Mouse (Mus musculus) hindbrain, embryonic 13.5 days (tissue): Measurements from ENCODE around the gene Ergic1. TPM values are rescaled to one million over a fixed set of nuclear protein-coding genes. Genes with fewer than 3 reads are reported as not detected.

Experiments
- ATAC-seq: fragments of 200-750 bp; cut with Nextera tagmentation; 2 replicates; pipeline ENCODE4 v1.8.0; 2017; ENCODE audit warnings: moderate TSS enrichment; ENCODE audit not compliant: low FRiP score
- H3K27ac ChIP-seq: fragments of 300-500 bp; sonication (generic); 2 replicates; pipeline ENCODE4 v1.5.1; 2015; ENCODE audit warnings: inconsistent platforms, mild to moderate bottlenecking, moderate library complexity
- H3K27me3 ChIP-seq: fragments of 300-500 bp; sonication (generic); 2 replicates; pipeline ENCODE4 v1.6.1; 2015; ENCODE audit warnings: mild to moderate bottlenecking, inconsistent platforms
- H3K36me3 ChIP-seq: fragments of 300-500 bp; sonication (generic); 2 replicates; pipeline ENCODE4 v1.6.1; 2015; ENCODE audit warnings: mild to moderate bottlenecking, inconsistent platforms
- H3K4me1 ChIP-seq: fragments of 300-500 bp; sonication (generic); replicated peaks from 2 replicates; pipeline ENCODE4 v1.6.1; 2015; ENCODE audit warnings: inconsistent platforms
- H3K4me2 ChIP-seq: fragments of 300-500 bp; sonication (generic); 2 replicates; pipeline ENCODE4 v1.6.1; 2015; ENCODE audit warnings: inconsistent platforms, mild to moderate bottlenecking, moderate library complexity
- H3K4me3 ChIP-seq: fragments of 300-500 bp; sonication (generic); 2 replicates; pipeline ENCODE4 v1.5.1; 2015; ENCODE audit warnings: mild to moderate bottlenecking, inconsistent platforms
- H3K9ac ChIP-seq: fragments of 300-500 bp; sonication (generic); 2 replicates; pipeline ENCODE4 v1.6.1; 2015; ENCODE audit warnings: mild to moderate bottlenecking, inconsistent platforms
- H3K9me3 ChIP-seq: fragments of 300-500 bp; sonication (generic); 2 replicates; pipeline ENCODE4 v1.6.1; 2016; ENCODE audit warnings: inconsistent platforms
- WGBS: fragments of 180-500 bp; shearing (Covaris S2); methylation state at CpG from one replicate; pipeline ENCODE4 v1.1.7; 2015; 5-methylcytosine and 5-hydroxymethylcytosine counted together
- polyA plus RNA-seq: library from polyadenylated mRNA; unstranded; fragments of >200 nt; fragmentation: Nextera tagmentation; extraction: Ambion mirVana; gene quantifications from 2 replicates; pipeline ENCODE4 v1.2.1, GENCODE M21; 2015

The Ergic1 gene
- polyA plus RNA-seq, 1 experiment from 2014 or later = 86.8 TPM

DNA sequence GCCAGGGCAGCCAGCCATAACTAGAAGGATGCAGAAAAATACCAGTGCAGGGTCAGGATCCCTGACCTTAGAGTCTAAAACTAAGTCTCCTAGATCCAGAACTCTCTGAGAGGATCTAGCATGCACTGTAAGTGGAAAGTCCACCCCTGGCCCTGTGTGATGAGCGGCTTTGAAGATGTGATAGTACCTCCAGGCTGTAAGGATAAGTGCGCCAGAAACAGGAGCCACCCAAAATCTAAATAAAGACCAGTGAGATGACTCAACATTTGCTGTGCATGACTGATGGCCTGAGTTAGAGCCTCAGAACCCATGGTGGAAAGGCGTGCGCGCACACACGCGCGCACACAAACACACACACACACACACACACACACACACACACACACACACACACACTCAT, 47.6 kb downstream of the Ergic1 start:
- no peak overlapping the region for H3K4me3 ChIP-seq
- WGBS = 99% methylated on average over 8 of the region's 8 CpGs
- H3K27me3 ChIP-seq = no peaks in the 10 kb centered on the region
- H3K4me2 ChIP-seq = no peak overlapping the region
- no peak for ATAC-seq
- H3K4me1 ChIP-seq = 0 out of 2 replicates have a peak, but pooled peaks cover 7% of the 10 kb centered on the region
- H3K9ac ChIP-seq = no peak overlapping the region
- H3K27ac ChIP-seq = no peak overlapping the region
- H3K9me3 ChIP-seq = no peaks in the 10 kb centered on the region
- H3K36me3 ChIP-seq = peaks cover 64% of the 10 kb centered on the region

DNA sequence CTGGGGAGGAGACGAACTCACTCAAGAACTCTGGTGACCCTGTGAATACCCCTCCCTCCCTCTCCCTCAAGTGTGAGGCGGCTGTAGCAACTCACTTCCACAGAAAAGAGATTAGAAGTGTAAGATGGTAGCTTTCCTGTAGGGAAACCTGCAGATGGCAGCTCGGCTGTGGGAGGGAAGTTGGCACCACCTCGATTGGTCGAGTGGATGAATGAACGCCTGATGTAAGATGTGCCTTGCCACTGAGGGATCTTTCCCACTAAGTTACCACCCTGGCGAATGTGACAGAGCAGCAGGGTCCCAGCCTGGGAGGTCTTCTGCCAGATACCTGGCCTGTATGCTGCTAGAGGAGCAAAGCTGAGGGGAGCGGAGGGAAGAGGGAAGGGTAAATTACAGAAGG, 48.5 kb downstream of the Ergic1 start:
- ATAC-seq = no peak
- Histone ChIP-seq H3K9ac (no peak overlapping the region), H3K9me3 (no peaks in the 10 kb centered on the region), H3K4me3 (no peak overlapping the region), H3K4me2 (no peak overlapping the region), H3K36me3 (peaks cover 71% of the 10 kb centered on the region), H3K4me1 (0 out of 2 replicates have a peak, but pooled peaks cover 7% of the 10 kb centered on the region), H3K27me3 (no peaks in the 10 kb centered on the region), H3K27ac (no peak overlapping the region)
- 87% methylated on average over 8 of the region's 8 CpGs for WGBS

DNA sequence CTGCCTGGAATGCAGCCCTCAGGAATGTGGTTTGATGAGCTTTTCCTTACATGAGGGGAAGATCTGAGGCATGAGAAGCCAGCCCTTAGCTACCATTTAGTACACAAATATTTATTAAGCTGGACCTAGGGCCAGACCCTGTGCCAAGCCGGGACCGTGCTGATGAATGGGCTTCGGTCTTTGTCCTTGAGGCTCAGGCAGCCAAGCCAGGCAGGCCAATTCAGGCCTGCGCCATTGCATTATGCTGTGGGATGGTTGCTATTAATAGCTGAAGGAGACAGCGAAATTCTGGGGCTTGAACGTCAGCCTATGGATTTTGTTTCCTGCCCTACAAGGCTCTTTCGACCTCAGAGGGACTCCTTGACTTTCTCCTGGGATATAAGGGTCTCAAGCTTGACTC, 50.0 kb downstream of the Ergic1 start:
- 84% methylated on average over 7 of the region's 7 CpGs for WGBS
- H3K9me3 ChIP-seq = no peaks in the 10 kb centered on the region
- H3K4me2 ChIP-seq = no peak overlapping the region
- H3K27ac ChIP-seq = no peak overlapping the region
- no peaks in the 10 kb centered on the region for H3K27me3 ChIP-seq
- H3K36me3 ChIP-seq = peaks cover 74% of the 10 kb centered on the region
- no peak for ATAC-seq
- 0 out of 2 replicates have a peak, but pooled peaks cover 7% of the 10 kb centered on the region for H3K4me1 ChIP-seq
- H3K4me3 ChIP-seq = no peak overlapping the region
- no peak overlapping the region for H3K9ac ChIP-seq

DNA sequence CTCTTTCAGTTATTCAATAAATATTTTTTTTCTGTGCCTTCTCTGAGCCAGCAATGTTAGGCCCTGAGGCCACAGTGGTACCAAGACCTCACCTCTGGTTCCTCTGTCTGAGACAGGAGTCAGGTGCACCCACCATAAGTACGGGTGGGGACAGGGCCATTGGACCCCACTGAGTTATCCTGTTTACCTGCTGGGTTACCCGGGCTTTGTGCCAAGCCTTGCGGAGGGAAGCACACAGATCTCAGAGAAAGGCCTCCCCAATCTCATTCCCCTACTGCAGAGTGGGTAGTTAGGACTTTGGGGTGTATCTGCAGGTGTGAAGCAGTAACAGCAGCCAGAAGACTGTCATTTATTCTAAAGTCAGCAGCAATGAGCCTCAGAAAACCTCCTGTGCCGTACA, 50.6 kb downstream of the Ergic1 start:
- Histone ChIP-seq H3K27ac (no peak overlapping the region), H3K9me3 (no peaks in the 10 kb centered on the region), H3K4me2 (no peak overlapping the region), H3K9ac (no peak overlapping the region), H3K36me3 (peaks cover 76% of the 10 kb centered on the region), H3K27me3 (no peaks in the 10 kb centered on the region), H3K4me1 (0 out of 2 replicates have a peak, but pooled peaks cover 7% of the 10 kb centered on the region), H3K4me3 (no peak overlapping the region)
- WGBS = 90% methylated on average over 4 of the region's 4 CpGs
- ATAC-seq = no peak

DNA sequence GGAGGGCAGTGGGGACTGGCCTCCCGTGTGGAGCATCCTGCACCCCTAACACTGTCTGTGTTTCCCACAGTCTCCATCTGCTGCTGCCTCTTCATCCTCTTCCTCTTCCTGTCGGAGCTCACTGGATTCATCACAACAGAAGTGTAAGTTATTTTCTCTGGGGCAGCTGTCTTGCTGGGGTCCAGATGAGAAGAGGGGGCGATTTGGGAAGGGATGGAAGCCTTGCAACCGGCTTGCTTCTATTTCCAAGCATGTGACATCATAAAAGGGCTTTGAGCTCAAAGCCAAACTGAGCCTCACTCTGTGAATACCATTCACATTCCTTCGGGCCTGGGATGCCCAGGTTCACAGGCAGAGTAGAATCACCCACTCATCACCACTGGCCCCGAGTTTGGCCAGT, 53.0 kb downstream of the Ergic1 start:
- H3K27me3 ChIP-seq = no peaks in the 10 kb centered on the region
- 0 out of 2 replicates have a peak, but pooled peaks cover 7% of the 10 kb centered on the region for H3K4me1 ChIP-seq
- no peak overlapping the region for H3K27ac ChIP-seq
- peaks cover 81% of the 10 kb centered on the region for H3K36me3 ChIP-seq
- H3K4me3 ChIP-seq = no peak overlapping the region
- 0 out of 2 replicates have a peak overlapping the region, but pooled peaks have one; percentile 24 for H3K9ac ChIP-seq
- ATAC-seq = no peak
- 91% methylated on average over 6 of the region's 6 CpGs for WGBS
- H3K9me3 ChIP-seq = no peaks in the 10 kb centered on the region
- no peak overlapping the region for H3K4me2 ChIP-seq

DNA sequence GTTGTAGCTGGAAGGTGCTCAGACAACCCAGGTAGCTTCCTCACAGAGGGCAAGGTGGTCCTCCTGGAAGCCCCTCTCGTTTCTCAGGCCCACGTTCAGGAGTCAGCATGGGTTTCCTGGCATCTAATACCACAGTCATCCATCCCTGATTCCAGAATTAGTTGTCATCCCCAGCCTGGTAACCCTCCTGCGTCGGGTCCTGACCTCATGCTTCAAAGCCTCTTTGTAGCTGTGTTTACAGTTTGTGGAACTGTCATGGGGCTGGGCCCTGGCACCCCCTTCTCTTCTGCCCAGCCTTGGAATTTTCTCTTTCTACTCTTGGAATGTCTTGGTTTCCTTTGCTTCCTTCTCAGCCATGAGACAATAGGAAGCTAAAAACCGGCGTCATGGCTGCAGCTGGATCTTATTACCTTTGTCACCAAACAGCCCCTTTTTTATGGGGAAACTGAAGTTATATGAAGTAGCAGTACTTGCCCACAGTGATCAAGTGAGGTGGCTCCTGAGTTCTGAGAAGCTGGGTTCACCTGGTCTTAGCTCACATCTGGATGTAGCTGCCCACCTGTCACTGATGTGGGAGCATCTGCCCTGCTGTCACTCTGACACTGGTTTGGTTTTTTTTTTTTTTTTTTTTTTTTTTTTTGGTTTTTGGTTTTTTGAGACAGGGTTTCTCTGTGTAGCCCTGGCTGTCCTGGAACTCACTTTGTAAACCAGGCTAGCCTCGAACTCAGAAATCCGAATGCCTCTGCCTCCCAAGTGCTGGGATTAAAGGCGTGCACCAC, 53.6 kb downstream of the Ergic1 start:
- H3K4me2 ChIP-seq = no peak overlapping the region
- H3K36me3 ChIP-seq = peaks cover 81% of the 10 kb centered on the region
- no peaks in the 10 kb centered on the region for H3K9me3 ChIP-seq
- H3K27ac ChIP-seq = no peak overlapping the region
- ATAC-seq = no peak
- no peak overlapping the region for H3K4me3 ChIP-seq
- 0 out of 2 replicates have a peak overlapping the region, but pooled peaks have one; percentile 24 for H3K9ac ChIP-seq
- no peaks in the 10 kb centered on the region for H3K27me3 ChIP-seq
- WGBS = 90% methylated on average over 9 of the region's 9 CpGs
- 0 out of 2 replicates have a peak, but pooled peaks cover 7% of the 10 kb centered on the region for H3K4me1 ChIP-seq

DNA sequence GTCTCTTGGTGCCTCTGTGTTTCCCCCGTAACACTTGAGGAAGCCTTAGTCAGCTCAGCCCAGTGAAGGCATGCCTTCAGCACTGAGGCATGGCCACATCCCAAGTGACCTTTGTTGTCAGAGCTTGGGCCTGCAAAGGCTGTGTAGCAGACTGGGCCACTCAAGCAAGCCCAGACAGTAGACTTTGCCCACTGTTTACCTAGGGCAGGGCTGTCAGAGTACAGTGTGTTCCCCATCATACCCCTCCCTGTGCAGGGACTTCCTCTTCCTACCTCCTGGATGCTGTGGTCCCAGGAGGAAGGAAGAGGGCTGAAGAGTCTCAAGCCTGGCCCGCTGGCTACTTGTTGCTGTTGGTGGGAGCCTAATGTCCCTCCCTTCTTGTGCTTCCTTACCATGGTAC, 55.4 kb downstream of the Ergic1 start:
- WGBS = 91% methylated on average over 2 of the region's 2 CpGs
- ATAC-seq = no peak
- Histone ChIP-seq H3K4me3 (no peak overlapping the region), H3K9ac (no peak overlapping the region), H3K27ac (no peak overlapping the region), H3K4me1 (0 out of 2 replicates have a peak, but pooled peaks cover 2% of the 10 kb centered on the region), H3K4me2 (no peak overlapping the region), H3K27me3 (no peaks in the 10 kb centered on the region), H3K36me3 (peaks cover 81% of the 10 kb centered on the region), H3K9me3 (no peaks in the 10 kb centered on the region)

DNA sequence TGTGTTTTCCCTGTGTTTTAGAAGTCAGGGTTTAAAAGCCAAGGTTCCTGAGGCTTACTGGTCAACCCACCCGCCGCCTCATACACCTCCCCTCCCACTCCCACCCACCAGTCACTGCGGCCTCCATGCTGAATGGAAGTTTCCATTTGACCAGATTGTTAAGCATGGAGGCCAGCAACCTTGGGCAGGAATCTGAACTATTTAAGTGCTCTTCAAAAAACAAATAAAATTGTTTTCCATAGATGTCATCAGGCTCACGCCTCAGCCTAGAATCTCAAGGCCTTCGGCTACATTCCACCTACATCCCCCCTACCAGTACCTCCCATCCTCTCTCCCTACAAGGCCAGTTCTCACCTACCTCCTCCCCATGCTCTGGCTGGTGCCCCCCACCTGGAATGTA, 57.2 kb downstream of the Ergic1 start:
- Histone ChIP-seq H3K27me3 (no peaks in the 10 kb centered on the region), H3K36me3 (peaks cover 81% of the 10 kb centered on the region), H3K4me2 (no peak overlapping the region), H3K9me3 (no peaks in the 10 kb centered on the region), H3K9ac (no peak overlapping the region), H3K4me3 (no peak overlapping the region), H3K4me1 (no peaks in the 10 kb centered on the region), H3K27ac (no peak overlapping the region)
- ATAC-seq = no peak
- WGBS = 94% methylated on average over 5 of the region's 5 CpGs

DNA sequence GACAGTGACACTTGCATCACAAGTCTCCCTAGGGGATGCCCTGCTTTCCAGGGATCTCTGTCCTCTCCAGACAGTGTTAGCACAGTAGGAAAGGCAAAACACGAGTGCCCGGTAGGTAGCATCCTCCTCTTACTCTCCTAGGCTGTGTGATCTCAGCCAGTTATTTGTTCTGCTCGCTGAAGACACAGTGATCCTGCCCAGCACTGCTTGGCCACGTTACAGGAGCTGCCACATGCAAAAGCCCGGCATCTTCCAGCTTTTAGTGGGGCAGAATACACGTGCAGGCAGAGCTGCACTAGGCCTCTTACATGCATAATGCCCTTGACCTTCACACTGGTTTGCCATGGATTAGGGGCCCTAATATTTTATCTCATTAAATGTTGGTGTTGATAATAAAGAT, 58.3 kb downstream of the Ergic1 start:
- Histone ChIP-seq H3K4me2 (no peak overlapping the region), H3K36me3 (peaks cover 81% of the 10 kb centered on the region), H3K9ac (no peak overlapping the region), H3K4me1 (no peaks in the 10 kb centered on the region), H3K4me3 (no peak overlapping the region), H3K27ac (no peak overlapping the region), H3K9me3 (no peaks in the 10 kb centered on the region), H3K27me3 (no peaks in the 10 kb centered on the region)
- ATAC-seq = no peak
- WGBS = 85% methylated on average over 6 of the region's 6 CpGs

DNA sequence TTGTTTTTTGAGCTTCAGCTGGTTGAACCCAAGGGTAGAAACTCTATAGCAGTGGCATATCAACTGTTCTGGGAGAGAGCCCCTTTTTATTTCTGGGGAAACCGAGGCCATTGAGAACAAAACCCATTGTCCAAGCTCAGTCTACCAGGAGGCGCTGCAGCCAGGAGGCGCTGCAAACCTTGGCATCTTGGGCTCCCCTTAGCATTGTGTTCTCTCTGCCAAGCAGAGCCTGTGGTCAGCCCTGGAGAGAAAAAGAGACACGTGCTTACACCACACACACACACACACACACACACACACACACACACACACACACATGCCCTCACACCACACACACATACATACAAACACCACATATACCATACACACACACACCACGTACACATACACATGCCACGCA, 59.0 kb downstream of the Ergic1 start:
- ATAC-seq = no peak
- 97% methylated on average over 5 of the region's 6 CpGs for WGBS
- H3K36me3 ChIP-seq = peaks cover 82% of the 10 kb centered on the region

DNA sequence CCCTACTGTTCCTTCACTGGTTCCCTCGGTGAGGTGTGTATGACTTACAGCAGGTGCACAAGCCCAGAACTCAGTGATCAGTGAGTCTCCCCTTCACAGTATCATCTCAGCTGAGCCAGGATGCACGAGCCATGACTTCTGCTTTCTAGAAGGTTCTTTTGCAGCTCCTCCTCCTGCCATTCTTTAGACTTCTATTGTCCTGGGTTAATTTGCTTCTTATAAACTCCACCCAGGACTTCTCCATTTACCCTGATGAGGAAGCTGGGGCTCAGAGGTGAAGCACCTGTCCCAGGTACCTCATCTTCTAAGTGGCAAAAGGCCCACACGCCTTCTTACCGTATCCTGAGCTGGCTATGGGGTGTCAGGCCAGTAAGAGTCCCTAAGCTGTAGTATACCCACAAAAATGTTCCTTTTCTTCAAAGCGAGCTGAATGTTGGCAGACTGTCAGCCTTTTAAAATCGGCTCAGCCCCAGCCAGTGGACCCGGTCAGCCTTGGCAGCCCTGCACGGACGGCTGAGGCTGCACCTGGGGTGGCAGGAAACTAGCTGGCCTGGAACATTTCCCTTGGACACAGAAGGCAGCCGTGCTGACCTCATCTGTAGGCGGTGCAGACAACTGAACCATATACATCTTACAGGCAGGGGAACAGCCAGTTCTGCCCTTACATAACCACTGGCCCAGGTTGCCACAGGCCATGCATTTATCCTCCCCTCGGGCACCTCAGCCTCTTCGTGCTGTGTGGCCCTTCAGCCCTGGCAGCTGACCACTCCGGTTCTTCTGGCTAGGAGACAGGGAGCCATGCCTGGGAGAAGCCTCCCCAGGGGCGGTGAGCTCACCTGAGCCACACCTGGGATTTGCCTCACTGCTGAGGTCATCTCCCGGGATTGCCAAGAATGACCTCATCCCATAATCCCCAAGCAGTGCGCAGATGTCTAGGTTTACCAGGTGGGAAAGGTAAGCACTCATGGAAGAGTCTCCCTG, 59.8 kb downstream of the Ergic1 start:
- no peaks in the 10 kb centered on the region for H3K4me1 ChIP-seq
- WGBS = 89% methylated on average over 17 of the region's 17 CpGs
- H3K36me3 ChIP-seq = peaks cover 85% of the 10 kb centered on the region
- H3K27me3 ChIP-seq = no peaks in the 10 kb centered on the region
- H3K4me2 ChIP-seq = no peak overlapping the region
- no peak overlapping the region for H3K27ac ChIP-seq
- H3K9me3 ChIP-seq = no peaks in the 10 kb centered on the region
- H3K9ac ChIP-seq = no peak overlapping the region
- no peak overlapping the region for H3K4me3 ChIP-seq
- ATAC-seq = no peak

More for the DNA sequence above, 59.0 kb downstream of the Ergic1 start:
- no peaks in the 10 kb centered on the region for H3K27me3 ChIP-seq
- H3K9me3 ChIP-seq = no peaks in the 10 kb centered on the region
- no peak overlapping the region for H3K4me3 ChIP-seq
- H3K4me1 ChIP-seq = no peaks in the 10 kb centered on the region
- no peak overlapping the region for H3K4me2 ChIP-seq
- no peak overlapping the region for H3K27ac ChIP-seq
- H3K9ac ChIP-seq = no peak overlapping the region

DNA sequence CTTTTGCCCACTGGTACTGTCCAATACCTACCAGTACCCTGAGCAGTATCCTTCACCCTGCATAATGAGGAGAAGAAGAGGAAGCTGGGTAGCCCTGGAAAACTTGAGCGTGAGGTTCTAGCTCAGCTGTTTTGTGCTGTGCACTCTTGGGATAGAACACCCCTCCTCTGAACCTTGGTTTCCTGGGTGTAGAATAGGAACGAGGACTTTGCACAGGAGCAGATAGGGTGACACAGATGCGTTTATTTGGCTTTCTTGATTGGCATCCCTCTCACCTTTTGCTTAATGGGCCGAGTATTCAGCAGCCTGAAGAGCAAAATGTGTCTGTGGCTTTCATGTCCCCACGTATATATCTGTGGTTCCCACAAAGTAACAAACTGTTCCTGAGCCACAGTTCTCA, 60.6 kb downstream of the Ergic1 start:
- no peak overlapping the region for H3K4me3 ChIP-seq
- H3K27ac ChIP-seq = no peak overlapping the region
- no peak for ATAC-seq
- H3K9me3 ChIP-seq = no peaks in the 10 kb centered on the region
- H3K27me3 ChIP-seq = no peaks in the 10 kb centered on the region
- no peaks in the 10 kb centered on the region for H3K4me1 ChIP-seq
- no peak overlapping the region for H3K4me2 ChIP-seq
- peaks cover 85% of the 10 kb centered on the region for H3K36me3 ChIP-seq
- 94% methylated on average over 5 of the region's 5 CpGs for WGBS
- H3K9ac ChIP-seq = no peak overlapping the region
